Mouse (Mus musculus) retina, postnatal 7 days (tissue): ENCODE results near the gene Pdcd4.

Experiments used
- DNase-seq: peaks from one replicate; pipeline ENCODE4 v3.0.0-alpha.2; 2012; ENCODE audit warnings: low read depth, low spot score

Gene Pdcd4

GRCm38 (mm10) chr19:53871502-53871901, 20.5 kb upstream of the Pdcd4 start:
- DNase-seq: no peak

- no peak for DNase-seq
Measured at GRCm38 (mm10) chr19:53872994-53873713, 18.9 kb upstream of the Pdcd4 start.

GRCm38 (mm10) chr19:53875246-53875645, 16.8 kb upstream of the Pdcd4 start:
- DNase-seq: peak; percentile 40

- no peak for DNase-seq
Measured at GRCm38 (mm10) chr19:53877779-53878178, 14.3 kb upstream of the Pdcd4 start.

GRCm38 (mm10) chr19:53880460-53880859, 11.6 kb upstream of the Pdcd4 start:
- no peak for DNase-seq

GRCm38 (mm10) chr19:53881786-53882185, 10.2 kb upstream of the Pdcd4 start:
- no peak for DNase-seq

GRCm38 (mm10) chr19:53885450-53885849, 6.6 kb upstream of the Pdcd4 start:
- no peak for DNase-seq

- DNase-seq: no peak
Measured at GRCm38 (mm10) chr19:53886576-53887370, 5.3 kb upstream of the Pdcd4 start.

- no peak for DNase-seq
Measured at GRCm38 (mm10) chr19:53887822-53888221, 4.2 kb upstream of the Pdcd4 start.

GRCm38 (mm10) chr19:53888331-53888730, 3.7 kb upstream of the Pdcd4 start:
- no peak for DNase-seq

GRCm38 (mm10) chr19:53889555-53889954, 2.5 kb upstream of the Pdcd4 start:
- DNase-seq: no peak

GRCm38 (mm10) chr19:53890274-53890673, 1.8 kb upstream of the Pdcd4 start:
- no peak for DNase-seq

- DNase-seq: no peak
Measured at GRCm38 (mm10) chr19:53890781-53891251, 1.2 kb upstream of the Pdcd4 start.

- no peak for DNase-seq
Measured at GRCm38 (mm10) chr19:53891569-53891968, 462 bp upstream of the Pdcd4 start.

- no peak for DNase-seq
Measured at GRCm38 (mm10) chr19:53892838-53893359, 868 bp downstream of the Pdcd4 start.

GRCm38 (mm10) chr19:53893711-53894171, 1.7 kb downstream of the Pdcd4 start:
- DNase-seq: no peak

- DNase-seq: no peak
Measured at GRCm38 (mm10) chr19:53894538-53895121, 2.6 kb downstream of the Pdcd4 start.

GRCm38 (mm10) chr19:53898046-53898445, 6.0 kb downstream of the Pdcd4 start:
- DNase-seq: no peak

GRCm38 (mm10) chr19:53898498-53898897, 6.5 kb downstream of the Pdcd4 start:
- DNase-seq: no peak

GRCm38 (mm10) chr19:53898970-53899900, 7.2 kb downstream of the Pdcd4 start:
- no peak for DNase-seq
